Mouse (Mus musculus) heart, embryonic 15.5 days (tissue): Measurements from ENCODE around the gene Mettl16. TPM values are rescaled to one million over a fixed set of nuclear protein-coding genes. Genes with fewer than 3 reads are reported as not detected.

Experiments
- ATAC-seq: fragments of 200-750 bp; cut with Nextera tagmentation; replicated peaks from 2 replicates; pipeline ENCODE4 v1.8.0; 2017; ENCODE audit warnings: low read depth, moderate TSS enrichment; ENCODE audit not compliant: insufficient number of reproducible peaks, insufficient read depth, low FRiP score
- H3K27ac ChIP-seq: fragments of 300-500 bp; sonication (generic); 2 replicates; pipeline ENCODE4 v1.5.1; 2015; ENCODE audit warnings: mild to moderate bottlenecking, inconsistent platforms
- H3K27me3 ChIP-seq: fragments of 300-500 bp; sonication (generic); 2 replicates; pipeline ENCODE4 v1.6.1; 2015; ENCODE audit warnings: inconsistent platforms
- H3K36me3 ChIP-seq: fragments of 300-500 bp; sonication (generic); 2 replicates; pipeline ENCODE4 v1.6.1; 2015; ENCODE audit warnings: mild to moderate bottlenecking, inconsistent platforms
- H3K4me1 ChIP-seq: fragments of 300-500 bp; sonication (generic); replicated peaks from 2 replicates; pipeline ENCODE4 v1.6.1; 2015; ENCODE audit warnings: inconsistent platforms
- H3K4me2 ChIP-seq: fragments of 300-500 bp; sonication (generic); 2 replicates; pipeline ENCODE4 v1.6.1; 2015; ENCODE audit warnings: inconsistent platforms, mild to moderate bottlenecking, moderate library complexity
- H3K4me3 ChIP-seq: fragments of 300-500 bp; sonication (generic); 2 replicates; pipeline ENCODE4 v1.5.1; 2015; ENCODE audit warnings: mild to moderate bottlenecking, inconsistent platforms
- H3K9ac ChIP-seq: fragments of 300-500 bp; sonication (generic); 2 replicates; pipeline ENCODE4 v1.6.1; 2015; ENCODE audit warnings: mild to moderate bottlenecking, inconsistent platforms
- H3K9me3 ChIP-seq: fragments of 300-500 bp; sonication (generic); replicated peaks from 2 replicates; pipeline ENCODE4 v1.6.1; 2016; ENCODE audit warnings: inconsistent platforms
- WGBS: fragments of 180-500 bp; shearing (Covaris S2); methylation state at CpG from one replicate; pipeline ENCODE4 v1.1.7; 2015; ENCODE audit warnings: mixed read lengths; 5-methylcytosine and 5-hydroxymethylcytosine counted together
- polyA plus RNA-seq: library from polyadenylated mRNA; unstranded; fragments of >200 nt; fragmentation: Nextera tagmentation; extraction: Ambion mirVana; gene quantifications from 2 replicates; pipeline ENCODE4 v1.2.1, GENCODE M21; 2015

Gene Mettl16
- polyA plus RNA-seq, 1 experiment from 2014 or later = 28.0 TPM

- no peaks in the 10 kb centered on the region for H3K27me3 ChIP-seq
- H3K4me1 ChIP-seq = peaks cover 24% of the 10 kb centered on the region
- H3K9me3 ChIP-seq = no peaks in the 10 kb centered on the region
- no peak overlapping the region for H3K4me3 ChIP-seq
- no peak overlapping the region for H3K27ac ChIP-seq
- no peaks in the 10 kb centered on the region for H3K36me3 ChIP-seq
- 71% methylated on average over 9 of the region's 9 CpGs for WGBS
- H3K9ac ChIP-seq = no peak overlapping the region
- H3K4me2 ChIP-seq = no peak overlapping the region
- no peak for ATAC-seq
These were observed 19.1 kb upstream of the Mettl16 start for GRCm38 (mm10) chr11:74751352-74752066.

- Histone ChIP-seq H3K9ac (no peak overlapping the region), H3K4me1 (peaks cover 8% of the 10 kb centered on the region; the same call in 1 of the 2 replicates), H3K4me3 (no peak overlapping the region), H3K36me3 (no peaks in the 10 kb centered on the region), H3K9me3 (no peaks in the 10 kb centered on the region), H3K27ac (peak overlapping the region; percentile 51), H3K27me3 (no peaks in the 10 kb centered on the region), H3K4me2 (no peak overlapping the region)
- 44% methylated on average over 2 of the region's 2 CpGs for WGBS
- peak; percentile 75 for ATAC-seq
These were observed 14.0 kb upstream of the Mettl16 start for GRCm38 (mm10) chr11:74756631-74757030.

GRCm38 (mm10) chr11:74761011-74761705 is 9.5 kb upstream of the Mettl16 start:
- Histone ChIP-seq H3K9ac (no peak overlapping the region), H3K9me3 (no peaks in the 10 kb centered on the region), H3K4me3 (no peak overlapping the region), H3K4me2 (no peak overlapping the region), H3K4me1 (peaks cover 8% of the 10 kb centered on the region; the same call in 1 of the 2 replicates), H3K27ac (no peak overlapping the region), H3K27me3 (no peaks in the 10 kb centered on the region), H3K36me3 (no peaks in the 10 kb centered on the region)
- ATAC-seq = no peak
- 68% methylated on average over 12 of the region's 12 CpGs for WGBS

- H3K4me2 ChIP-seq = no peak overlapping the region
- no peaks in the 10 kb centered on the region for H3K4me1 ChIP-seq
- H3K9me3 ChIP-seq = no peaks in the 10 kb centered on the region
- H3K27me3 ChIP-seq = no peaks in the 10 kb centered on the region
- WGBS = 71% methylated on average over 10 of the region's 10 CpGs
- H3K36me3 ChIP-seq = no peaks in the 10 kb centered on the region
- ATAC-seq = no peak
- no peak overlapping the region for H3K9ac ChIP-seq
- no peak overlapping the region for H3K4me3 ChIP-seq
- H3K27ac ChIP-seq = no peak overlapping the region
These were observed 6.5 kb upstream of the Mettl16 start for GRCm38 (mm10) chr11:74763960-74764625.

GRCm38 (mm10) chr11:74767469-74767868 is 3.2 kb upstream of the Mettl16 start:
- no peaks in the 10 kb centered on the region for H3K36me3 ChIP-seq
- WGBS = 61% methylated on average over 4 of the region's 4 CpGs
- H3K9me3 ChIP-seq = no peaks in the 10 kb centered on the region
- no peak overlapping the region for H3K9ac ChIP-seq
- no peak for ATAC-seq
- H3K27me3 ChIP-seq = no peaks in the 10 kb centered on the region
- no peak overlapping the region for H3K4me2 ChIP-seq
- no peak overlapping the region for H3K27ac ChIP-seq
- peaks cover 15% of the 10 kb centered on the region for H3K4me1 ChIP-seq
- H3K4me3 ChIP-seq = no peak overlapping the region

- 43% methylated on average over 6 of the region's 6 CpGs for WGBS
- H3K27me3 ChIP-seq = no peaks in the 10 kb centered on the region
- H3K27ac ChIP-seq = no peak overlapping the region
These were observed 2.6 kb upstream of the Mettl16 start for GRCm38 (mm10) chr11:74768045-74768444.

GRCm38 (mm10) chr11:74770037-74770436 is 593 bp upstream of the Mettl16 start:
- 79% methylated on average over 9 of the region's 9 CpGs for WGBS
- H3K4me1 ChIP-seq = peaks cover 15% of the 10 kb centered on the region
- H3K4me3 ChIP-seq = peak overlapping the region; percentile 93
- ATAC-seq = no peak
- H3K9ac ChIP-seq = peak overlapping the region; percentile 59
- H3K27me3 ChIP-seq = no peaks in the 10 kb centered on the region
- H3K27ac ChIP-seq = peak overlapping the region; percentile 94
- H3K9me3 ChIP-seq = no peaks in the 10 kb centered on the region
- peak overlapping the region; percentile 83 for H3K4me2 ChIP-seq
- H3K36me3 ChIP-seq = peaks cover 10% of the 10 kb centered on the region

More at GRCm38 (mm10) chr11:74768045-74768444, 2.6 kb upstream of the Mettl16 start:
- Histone ChIP-seq H3K9me3 (no peaks in the 10 kb centered on the region), H3K4me1 (peaks cover 15% of the 10 kb centered on the region), H3K4me2 (no peak overlapping the region), H3K4me3 (no peak overlapping the region), H3K9ac (no peak overlapping the region), H3K36me3 (no peaks in the 10 kb centered on the region)
- ATAC-seq = no peak

GRCm38 (mm10) chr11:74771234-74771633 is 604 bp downstream of the Mettl16 start:
- WGBS = 8% methylated on average over 8 of the region's 8 CpGs
- H3K36me3 ChIP-seq = peaks cover 22% of the 10 kb centered on the region
- H3K9me3 ChIP-seq = no peaks in the 10 kb centered on the region
- ATAC-seq = no peak
- H3K4me1 ChIP-seq = peaks cover 15% of the 10 kb centered on the region
- peak overlapping the region; percentile 93 for H3K4me3 ChIP-seq
- H3K27ac ChIP-seq = peak overlapping the region; percentile 94
- H3K9ac ChIP-seq = peak overlapping the region; percentile 85
- H3K27me3 ChIP-seq = no peaks in the 10 kb centered on the region
- H3K4me2 ChIP-seq = peak overlapping the region; percentile 83

- Histone ChIP-seq H3K36me3 (peaks cover 22% of the 10 kb centered on the region), H3K9me3 (no peaks in the 10 kb centered on the region), H3K4me3 (peak overlapping the region; percentile 93), H3K27ac (no peak overlapping the region), H3K4me1 (peaks cover 15% of the 10 kb centered on the region), H3K4me2 (peak overlapping the region; percentile 83), H3K9ac (no peak overlapping the region), H3K27me3 (no peaks in the 10 kb centered on the region)
- no peak for ATAC-seq
- WGBS = 61% methylated on average over 4 of the region's 4 CpGs
These were observed 1.0 kb downstream of the Mettl16 start for GRCm38 (mm10) chr11:74771650-74772049.

GRCm38 (mm10) chr11:74772386-74772785 is 1.8 kb downstream of the Mettl16 start:
- WGBS = 84% methylated on average over 2 of the region's 2 CpGs
- Histone ChIP-seq H3K4me3 (no peak overlapping the region), H3K27ac (no peak overlapping the region), H3K36me3 (peaks cover 27% of the 10 kb centered on the region), H3K9ac (no peak overlapping the region), H3K27me3 (no peaks in the 10 kb centered on the region), H3K4me1 (peaks cover 15% of the 10 kb centered on the region), H3K4me2 (no peak overlapping the region), H3K9me3 (no peaks in the 10 kb centered on the region)
- no peak for ATAC-seq

- Histone ChIP-seq H3K4me3 (no peak overlapping the region), H3K27me3 (no peaks in the 10 kb centered on the region), H3K4me2 (no peak overlapping the region), H3K9ac (no peak overlapping the region), H3K9me3 (no peaks in the 10 kb centered on the region), H3K36me3 (peaks cover 56% of the 10 kb centered on the region), H3K4me1 (no peaks in the 10 kb centered on the region), H3K27ac (no peak overlapping the region)
- no peak for ATAC-seq
- WGBS = 90% methylated on average over 4 of the region's 4 CpGs
These were observed 22.2 kb downstream of the Mettl16 start for GRCm38 (mm10) chr11:74792874-74793273.
